Mouse (Mus musculus): ENCODE data around the gene Zfp750. TPM values are rescaled to one million over a fixed set of nuclear protein-coding genes. Genes with fewer than 3 reads are reported as not detected.

Gene Zfp750
- polyA plus RNA-seq, 1 experiment from 2014 or later: 0.26 TPM

DNA sequence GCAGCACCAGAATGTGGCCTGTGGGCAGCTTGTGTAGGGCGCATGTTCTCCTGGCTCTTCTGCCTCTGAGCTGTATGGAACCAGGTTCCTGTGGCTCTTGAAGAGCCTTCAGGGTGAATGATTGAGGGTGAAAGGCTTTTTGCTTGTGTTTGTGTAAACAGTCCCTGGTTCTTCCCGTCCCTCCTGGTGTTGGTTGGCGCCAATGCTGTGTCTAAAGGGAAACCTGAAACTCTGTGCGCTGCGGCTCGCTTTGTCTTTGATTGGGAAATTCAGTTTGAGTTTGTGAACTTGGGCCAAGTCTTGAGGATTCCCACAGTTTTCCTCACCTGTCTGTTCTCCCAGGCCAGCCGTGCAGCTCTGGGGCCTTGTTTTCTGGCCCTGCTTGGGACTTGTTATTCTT is 5.1 kb upstream of the Zfp750 start:
- WGBS: 83% methylated on average over 7 of the region's 7 CpGs

DNA sequence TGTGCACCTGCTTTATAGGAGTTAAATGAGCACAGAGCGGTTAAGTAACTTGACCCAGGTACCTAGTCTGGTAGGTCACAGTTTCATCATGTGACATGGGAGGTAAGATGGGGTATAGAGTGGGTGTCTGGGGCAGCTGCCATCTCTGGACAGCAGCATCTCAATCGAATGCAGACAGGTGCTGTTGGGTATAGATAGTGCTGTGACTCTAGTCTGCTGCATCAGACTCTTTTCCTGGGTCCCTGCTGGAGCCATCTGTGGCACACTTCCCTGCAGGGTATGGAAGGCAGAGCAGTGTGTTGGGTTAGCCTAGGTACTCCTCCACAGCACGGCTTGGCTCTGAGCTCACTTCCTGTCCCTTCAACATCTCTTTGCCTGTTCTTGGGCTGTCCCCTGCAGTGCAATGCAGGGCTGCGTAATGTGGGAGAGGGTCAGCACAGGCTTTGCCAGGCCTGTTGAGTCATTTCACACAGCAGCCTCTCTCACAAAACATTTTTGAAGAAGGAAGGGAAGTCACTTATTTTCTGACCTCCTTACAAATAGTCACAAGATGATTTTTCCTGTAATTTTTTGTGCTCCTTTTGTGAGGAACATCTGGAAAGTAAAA is 3.1 kb upstream of the Zfp750 start:
- Histone ChIP-seq H3K4me3 (ENCODE audit: low read depth, low read length) (no peak overlapping the region), H3K27ac (ENCODE audit: low read depth, low read length) (no peak overlapping the region), H3K9ac (ENCODE audit: low read depth, low read length) (no peak overlapping the region), H3K4me2 (replicated peaks; ENCODE audit: low read depth) (no peak overlapping the region), H3K36me3 (ENCODE audit: control insufficient read depth, insufficient read depth) (no peaks in the 10 kb centered on the region), H3K27me3 (replicated peaks; ENCODE audit: control insufficient read depth, insufficient read depth, low read length) (no peaks in the 10 kb centered on the region), H3K4me1 (replicated peaks; ENCODE audit: control insufficient read depth, insufficient read depth, low read length) (no peaks in the 10 kb centered on the region; the same call in 1 of the 2 replicates), H3K9me3 (ENCODE audit: control insufficient read depth) (no peaks in the 10 kb centered on the region)
- WGBS: 76% methylated on average over 4 of the region's 4 CpGs
- no peak for TF ChIP-seq CTCF (IDR thresholded peaks at IDR 0.05; ENCODE audit: low read depth)
- ATAC-seq: no peak

More for the DNA sequence above, 5.1 kb upstream of the Zfp750 start:
- Histone ChIP-seq H3K9me3 (ENCODE audit: control insufficient read depth) (no peaks in the 10 kb centered on the region), H3K36me3 (ENCODE audit: control insufficient read depth, insufficient read depth) (no peaks in the 10 kb centered on the region), H3K4me3 (ENCODE audit: low read depth, low read length) (no peak overlapping the region), H3K27ac (ENCODE audit: low read depth, low read length) (no peak overlapping the region), H3K27me3 (replicated peaks; ENCODE audit: control insufficient read depth, insufficient read depth, low read length) (no peaks in the 10 kb centered on the region), H3K9ac (ENCODE audit: low read depth, low read length) (no peak overlapping the region), H3K4me2 (replicated peaks; ENCODE audit: low read depth) (no peak overlapping the region), H3K4me1 (replicated peaks; ENCODE audit: control insufficient read depth, insufficient read depth, low read length) (no peaks in the 10 kb centered on the region)
- no peak for ATAC-seq
- no peak for TF ChIP-seq CTCF (IDR thresholded peaks at IDR 0.05; ENCODE audit: low read depth)

DNA sequence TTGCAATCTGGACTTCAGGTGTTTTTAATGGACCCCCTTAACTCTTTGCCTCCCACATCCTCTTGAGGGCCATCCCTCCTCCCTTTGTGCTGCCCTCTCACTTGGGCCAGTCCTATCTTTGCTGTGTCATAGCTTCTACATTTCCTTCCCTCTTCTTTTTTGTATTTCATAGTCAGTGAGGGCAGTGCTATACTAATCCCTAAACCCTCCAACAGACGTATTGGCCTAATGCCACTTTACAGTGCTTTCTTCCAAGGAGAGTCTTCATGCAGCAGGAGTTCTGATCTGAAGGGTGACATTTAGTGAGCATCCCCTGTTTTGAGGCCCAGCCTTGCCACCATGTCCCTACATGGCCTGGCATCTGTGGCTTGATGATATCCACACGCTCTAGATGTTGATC is 1.6 kb upstream of the Zfp750 start:
- no peak overlapping the region for H3K4me3 ChIP-seq (ENCODE audit: low read depth, low read length)
- no peak for ATAC-seq
- no peak overlapping the region for H3K9ac ChIP-seq (ENCODE audit: low read depth, low read length)
- H3K27me3 ChIP-seq (replicated peaks; ENCODE audit: control insufficient read depth, insufficient read depth, low read length): no peaks in the 10 kb centered on the region
- H3K36me3 ChIP-seq (ENCODE audit: control insufficient read depth, insufficient read depth): no peaks in the 10 kb centered on the region
- 90% methylated on average over 2 of the region's 2 CpGs for WGBS
- no peak overlapping the region for H3K27ac ChIP-seq (ENCODE audit: low read depth, low read length)
- H3K4me1 ChIP-seq (replicated peaks; ENCODE audit: control insufficient read depth, insufficient read depth, low read length): peaks cover 5% of the 10 kb centered on the region
- no peak overlapping the region for H3K4me2 ChIP-seq (replicated peaks; ENCODE audit: low read depth)
- TF ChIP-seq CTCF (IDR thresholded peaks at IDR 0.05; ENCODE audit: low read depth): no peak
- no peaks in the 10 kb centered on the region for H3K9me3 ChIP-seq (ENCODE audit: control insufficient read depth)

GRCm38 (mm10) chr11:121519703-121520102 is 570 bp upstream of the Zfp750 start:
- Histone ChIP-seq H3K27me3 (replicated peaks; ENCODE audit: control insufficient read depth, insufficient read depth, low read length) (no peaks in the 10 kb centered on the region), H3K4me2 (replicated peaks; ENCODE audit: low read depth) (no peak overlapping the region), H3K9ac (ENCODE audit: low read depth, low read length) (no peak overlapping the region), H3K36me3 (ENCODE audit: control insufficient read depth, insufficient read depth) (no peaks in the 10 kb centered on the region; the same call in 1 of the 2 replicates), H3K4me3 (ENCODE audit: low read depth, low read length) (no peak overlapping the region), H3K4me1 (replicated peaks; ENCODE audit: control insufficient read depth, insufficient read depth, low read length) (peaks cover 5% of the 10 kb centered on the region), H3K9me3 (ENCODE audit: control insufficient read depth) (no peaks in the 10 kb centered on the region), H3K27ac (ENCODE audit: low read depth, low read length) (no peak overlapping the region)
- ATAC-seq: no peak
- WGBS: 81% methylated on average over 7 of the region's 7 CpGs
- no peak for TF ChIP-seq CTCF (IDR thresholded peaks at IDR 0.05; ENCODE audit: low read depth)

DNA sequence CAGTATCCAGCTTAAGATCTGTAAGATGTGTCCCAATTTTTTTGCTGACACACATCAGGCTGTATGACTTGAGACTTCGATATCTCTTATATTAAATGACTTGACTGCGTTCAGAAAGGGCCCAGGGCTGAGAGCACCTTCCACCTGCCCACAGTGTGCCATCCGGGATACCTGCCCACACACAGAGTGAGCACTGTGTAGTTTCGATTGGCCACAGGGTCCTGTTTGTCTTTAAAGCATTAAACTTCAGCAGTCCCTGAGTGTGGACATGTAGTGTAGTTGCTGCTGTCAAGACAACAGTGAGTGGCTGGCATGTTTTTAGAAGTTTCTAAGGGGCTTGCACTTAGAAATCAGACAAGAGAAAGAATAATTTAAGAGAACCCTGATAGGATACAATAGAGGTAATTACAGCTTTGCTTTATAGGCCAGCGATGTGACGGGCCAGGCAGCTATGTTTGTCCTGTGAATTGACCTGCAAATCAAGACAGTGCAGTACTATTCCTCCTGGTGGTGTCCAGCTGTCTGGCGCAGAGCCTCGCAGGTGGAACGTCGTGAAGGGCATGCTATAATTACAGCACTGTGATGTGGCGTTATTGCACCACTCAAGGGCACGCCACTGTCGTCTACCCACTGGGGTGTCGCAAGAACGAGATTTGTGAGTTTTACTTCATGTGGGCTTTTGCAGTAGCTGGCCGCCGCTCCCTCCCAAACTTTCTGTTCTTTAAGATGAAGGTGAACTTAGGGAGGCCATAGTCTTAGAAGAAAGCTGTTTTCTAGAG is 1.3 kb downstream of the Zfp750 start:
- Histone ChIP-seq H3K4me3 (ENCODE audit: low read depth, low read length) (no peak overlapping the region), H3K27me3 (replicated peaks; ENCODE audit: control insufficient read depth, insufficient read depth, low read length) (no peaks in the 10 kb centered on the region), H3K4me1 (replicated peaks; ENCODE audit: control insufficient read depth, insufficient read depth, low read length) (peaks cover 5% of the 10 kb centered on the region), H3K36me3 (ENCODE audit: control insufficient read depth, insufficient read depth) (no peaks in the 10 kb centered on the region; the same call in 1 of the 2 replicates), H3K9me3 (ENCODE audit: control insufficient read depth) (no peaks in the 10 kb centered on the region), H3K4me2 (replicated peaks; ENCODE audit: low read depth) (peak overlapping the region; percentile 14; the same call in 1 of the 2 replicates), H3K27ac (ENCODE audit: low read depth, low read length) (no peak overlapping the region), H3K9ac (ENCODE audit: low read depth, low read length) (no peak overlapping the region)
- ATAC-seq: peak; percentile 67
- WGBS: 47% methylated on average over 17 of the region's 17 CpGs
- TF ChIP-seq CTCF (IDR thresholded peaks at IDR 0.05; ENCODE audit: low read depth): 0 out of 2 replicates have a peak, but pooled peaks have one; percentile 21

DNA sequence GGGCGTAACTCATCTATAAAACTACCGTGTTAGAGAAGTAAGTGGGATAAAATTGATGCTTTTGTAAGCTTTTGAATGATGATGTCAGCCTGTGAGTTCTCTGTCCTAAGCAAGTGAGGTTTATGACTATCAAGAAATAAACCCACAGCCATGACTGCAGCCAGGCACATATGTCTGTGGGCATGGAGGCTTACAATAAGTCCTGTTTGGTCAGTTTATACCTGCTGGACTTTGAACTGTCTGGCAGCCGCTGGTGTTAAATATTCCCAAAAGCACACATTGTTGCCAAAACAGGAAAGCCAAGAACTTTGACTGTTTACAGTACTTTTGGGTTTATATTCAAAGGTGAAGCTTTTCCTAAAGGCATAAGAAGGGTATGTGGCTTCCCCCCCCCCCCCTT is 2.2 kb downstream of the Zfp750 start:
- peaks cover 5% of the 10 kb centered on the region for H3K4me1 ChIP-seq (replicated peaks; ENCODE audit: control insufficient read depth, insufficient read depth, low read length)
- TF ChIP-seq CTCF (IDR thresholded peaks at IDR 0.05; ENCODE audit: low read depth): no peak
- H3K9ac ChIP-seq (ENCODE audit: low read depth, low read length): no peak overlapping the region
- peak; percentile 58; the same call in 1 of the 2 replicates for ATAC-seq
- 26% methylated on average over 3 of the region's 3 CpGs for whole genome bisulfite sequencing
- no peak overlapping the region for H3K27ac ChIP-seq (ENCODE audit: low read depth, low read length)
- no peaks in the 10 kb centered on the region for H3K27me3 ChIP-seq (replicated peaks; ENCODE audit: control insufficient read depth, insufficient read depth, low read length)
- H3K4me3 ChIP-seq (ENCODE audit: low read depth, low read length): no peak overlapping the region
- H3K9me3 ChIP-seq (ENCODE audit: control insufficient read depth): no peaks in the 10 kb centered on the region
- H3K4me2 ChIP-seq (replicated peaks; ENCODE audit: low read depth): peak overlapping the region; percentile 17; the same call in 1 of the 2 replicates
- H3K36me3 ChIP-seq (ENCODE audit: control insufficient read depth, insufficient read depth): no peaks in the 10 kb centered on the region; the same call in 1 of the 2 replicates
